Mouse (Mus musculus): ENCODE measurements around the gene Pak7.

DNA sequence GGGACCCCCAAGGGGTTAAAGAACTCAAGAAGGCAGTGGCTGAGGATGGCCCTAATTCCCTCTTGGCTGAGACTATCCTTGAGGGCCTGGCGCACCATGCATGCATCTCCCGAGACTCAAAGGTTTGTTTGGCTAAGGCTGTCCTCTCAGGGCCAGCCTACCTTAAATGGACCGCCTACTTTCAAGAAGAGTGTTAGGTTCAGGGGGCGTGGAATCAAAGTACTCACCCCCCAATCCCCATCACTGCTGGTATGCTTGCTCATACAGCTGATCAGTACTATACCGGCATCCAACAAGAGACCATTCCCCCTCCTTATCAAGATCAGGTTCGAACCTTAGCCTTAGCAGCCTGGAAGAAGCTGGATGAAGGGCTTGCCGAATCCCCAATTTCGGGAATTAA lies 156.5 kb downstream of the Pak7 start:
- no peak for TF ChIP-seq CTCF (IDR thresholded peaks at IDR 0.05; ENCODE audit: low read depth)
- TF ChIP-seq EP300 (IDR thresholded peaks at IDR 0.05; ENCODE audit: low read depth): no peak
